Mouse (Mus musculus): ENCODE results near the gene Gpr62.
A peak's percentile ranks its signal among the peaks of the same experiment; 100 is the strongest.

The Gpr62 gene

GRCm38 (mm10) chr9:106456325-106457162, 9.2 kb downstream of the Gpr62 start:
- DNase-seq (ENCODE audit: low spot score in 2 of 2): peak in 1 of 2 experiments; percentile 59

- peak; percentile 74 to 84 for DNase-seq (ENCODE audit: low spot score in 2 of 2)
These were observed 10.7 kb downstream of the Gpr62 start for GRCm38 (mm10) chr9:106454888-106455681.

GRCm38 (mm10) chr9:106454071-106454761, 11.5 kb downstream of the Gpr62 start:
- DNase-seq (ENCODE audit: low spot score in 2 of 2): peak in 1 of 2 experiments; percentile 64

- peak in 1 of 2 experiments; percentile 74 for DNase-seq (ENCODE audit: low spot score in 2 of 2)
These were observed 12.3 kb downstream of the Gpr62 start, which contains the start of gene Pcbp4 for GRCm38 (mm10) chr9:106453271-106454070. TSS of gene Pcbp4 (plus strand) at chr9:106453291.

GRCm38 (mm10) chr9:106452821-106453220, 12.9 kb downstream of the Gpr62 start:
- DNase-seq (ENCODE audit: low spot score in 2 of 2): peak; percentile 72 to 76

GRCm38 (mm10) chr9:106452351-106452750, 13.4 kb downstream of the Gpr62 start:
- no peak for DNase-seq (ENCODE audit: low spot score in 2 of 2)

- DNase-seq (ENCODE audit: low spot score in 2 of 2): no peak
These were observed 13.8 kb downstream of the Gpr62 start for GRCm38 (mm10) chr9:106451899-106452298.

GRCm38 (mm10) chr9:106451298-106451697, 14.4 kb downstream of the Gpr62 start:
- DNase-seq (ENCODE audit: low spot score in 2 of 2): no peak

GRCm38 (mm10) chr9:106450661-106451060, 15.1 kb downstream of the Gpr62 start:
- DNase-seq (ENCODE audit: low spot score in 2 of 2): no peak

GRCm38 (mm10) chr9:106449947-106450346, 15.8 kb downstream of the Gpr62 start:
- DNase-seq (ENCODE audit: low spot score in 2 of 2): no peak

GRCm38 (mm10) chr9:106448498-106449031, 17.2 kb downstream of the Gpr62 start:
- DNase-seq (ENCODE audit: low spot score in 2 of 2): peak; percentile 84 to 87

GRCm38 (mm10) chr9:106447951-106448350, 17.8 kb downstream of the Gpr62 start:
- no peak for DNase-seq (ENCODE audit: low spot score in 2 of 2)

- DNase-seq (ENCODE audit: low spot score in 2 of 2): peak; percentile 93 to 94
These were observed 18.4 kb downstream of the Gpr62 start, which contains the start of the genes Abhd14b and Abhd14a for GRCm38 (mm10) chr9:106447348-106447747. TSS of gene Abhd14b (plus strand) at chr9:106447459. TSS of gene Abhd14a (minus strand) at chr9:106447678.

- no peak for DNase-seq (ENCODE audit: low spot score in 2 of 2)
These were observed 20.9 kb downstream of the Gpr62 start for GRCm38 (mm10) chr9:106444836-106445235.

GRCm38 (mm10) chr9:106442680-106443079, 23.1 kb downstream of the Gpr62 start:
- DNase-seq (ENCODE audit: low spot score in 2 of 2): no peak

GRCm38 (mm10) chr9:106436566-106436965, 29.2 kb downstream of the Gpr62 start:
- DNase-seq (ENCODE audit: low spot score in 2 of 2): peak in 1 of 2 experiments; percentile 23

- peak in 1 of 2 experiments; percentile 32 for DNase-seq (ENCODE audit: low spot score in 2 of 2)
These were observed 32.3 kb downstream of the Gpr62 start for GRCm38 (mm10) chr9:106433389-106433788.

- no peak for DNase-seq (ENCODE audit: low spot score in 2 of 2)
These were observed 35.8 kb downstream of the Gpr62 start for GRCm38 (mm10) chr9:106430015-106430264.

- peak; percentile 96 for DNase-seq (ENCODE audit: low spot score in 2 of 2)
These were observed 36.3 kb downstream of the Gpr62 start, which contains the start of gene Rpl29 for GRCm38 (mm10) chr9:106429221-106430014. TSS of gene Rpl29 (plus strand) at chr9:106429454.

GRCm38 (mm10) chr9:106428719-106429220, 37.0 kb downstream of the Gpr62 start:
- DNase-seq (ENCODE audit: low spot score in 2 of 2): no peak
